Mouse (Mus musculus) brain, embryonic 14.5 days (tissue): ENCODE data around the gene Lrrc1.

Experiments used
- CTCF ChIP-seq: fragments of 200-500 bp; IDR thresholded peaks from 2 replicates; pipeline ENCODE4 v1.5.1; 2012; ENCODE audit warnings: inconsistent platforms, mild to moderate bottlenecking, moderate library complexity, borderline replicate concordance; ENCODE audit not compliant: insufficient read depth, insufficient read length; ENCODE audit errors: extremely low read depth
- POLR2A ChIP-seq: fragments of 200-500 bp; IDR thresholded peaks from 2 replicates; pipeline ENCODE4 v1.6.1; 2012; ENCODE audit warnings: mild to moderate bottlenecking, inconsistent platforms, borderline replicate concordance; ENCODE audit not compliant: poor library complexity, insufficient read depth, insufficient read length, severe bottlenecking; ENCODE audit errors: extremely low read depth

GRCm38 (mm10) chr9:77551036-77551512 lies 6.4 kb upstream of the Lrrc1 start:
- TF ChIP-seq CTCF (no peak), POLR2A (no peak)
